Mouse (Mus musculus): ENCODE data around the gene Ift88. TPM values are rescaled to one million over a fixed set of nuclear protein-coding genes. Genes with fewer than 3 reads are reported as not detected.

The Ift88 gene
- polyA plus RNA-seq, 1 experiment from 2014 or later, result 16.5 TPM

GRCm38 (mm10) chr14:57555471-57556070 is 131.7 kb downstream of the Ift88 start:
- H3K4me2 ChIP-seq, result no peak overlapping the region
- H3K27ac ChIP-seq, result no peak overlapping the region
- H3K9me3 ChIP-seq (replicated peaks), result no peaks in the 10 kb centered on the region
- no peak for ATAC-seq
- WGBS, result 86% methylated on average over 7 of the region's 7 CpGs
- no peaks in the 10 kb centered on the region for H3K4me1 ChIP-seq
- H3K9ac ChIP-seq, result no peak overlapping the region
- H3K27me3 ChIP-seq, result no peaks in the 10 kb centered on the region
- peaks cover 12% of the 10 kb centered on the region; the same call in 1 of the 2 replicates for H3K36me3 ChIP-seq (ENCODE audit: poor library complexity, severe bottlenecking)
- H3K4me3 ChIP-seq, result no peak overlapping the region

- Histone ChIP-seq H3K27me3 (no peaks in the 10 kb centered on the region), H3K9me3 (replicated peaks) (no peaks in the 10 kb centered on the region), H3K4me3 (no peak overlapping the region), H3K36me3 (ENCODE audit: poor library complexity, severe bottlenecking) (peaks cover 12% of the 10 kb centered on the region; the same call in 1 of the 2 replicates), H3K4me1 (no peaks in the 10 kb centered on the region), H3K27ac (no peak overlapping the region), H3K4me2 (no peak overlapping the region), H3K9ac (no peak overlapping the region)
- WGBS, result 73% methylated on average over 1 of the region's 1 CpGs
- ATAC-seq, result no peak
These were observed 133.1 kb downstream of the Ift88 start for GRCm38 (mm10) chr14:57556922-57557321.

- no peak overlapping the region for H3K4me3 ChIP-seq
- no peak for ATAC-seq
- 95% methylated on average over 6 of the region's 6 CpGs for WGBS
- H3K4me2 ChIP-seq, result no peak overlapping the region
- H3K4me1 ChIP-seq, result peaks cover 2% of the 10 kb centered on the region
- peaks cover 3% of the 10 kb centered on the region; the same call in 1 of the 2 replicates for H3K36me3 ChIP-seq (ENCODE audit: poor library complexity, severe bottlenecking)
- H3K27me3 ChIP-seq, result no peaks in the 10 kb centered on the region
- no peaks in the 10 kb centered on the region for H3K9me3 ChIP-seq (replicated peaks)
- H3K27ac ChIP-seq, result no peak overlapping the region
- H3K9ac ChIP-seq, result no peak overlapping the region
These were observed 141.8 kb downstream of the Ift88 start for GRCm38 (mm10) chr14:57565626-57566025.

Other genes starting within 250 kb of the Ift88 start
- 5.2 and 5.4 TPM in 2 replicates for gene Cryl1, start 25.5 kb upstream of the Ift88 start, polyA plus RNA-seq (2015; fragmentation: Nextera tagmentation; extraction: Ambion mirVana)
- gene Il17d, start 100.7 kb downstream of the Ift88 start, polyA plus RNA-seq (2015; fragmentation: Nextera tagmentation; extraction: Ambion mirVana), result 1.7 and 2.7 TPM in 2 replicates
- gene Eef1akmt1, start 147.6 kb downstream of the Ift88 start, polyA plus RNA-seq (2015; fragmentation: Nextera tagmentation; extraction: Ambion mirVana), result 98.6 and 104 TPM in 2 replicates
- 19.3 and 21.8 TPM in 2 replicates for gene Xpo4, start 241.4 kb downstream of the Ift88 start, polyA plus RNA-seq (2015; fragmentation: Nextera tagmentation; extraction: Ambion mirVana)